Mouse (Mus musculus) layer of hippocampus, adult 2 months (tissue): ENCODE measurements at regions not wholly inside any gene's neighbourhood (a gene's known extent, or its start where the extent isn't known, plus 50 kb on each side); places are given as distances from the start of the nearest gene placed in this dataset.

Experiments used
- DNase-seq, 2 experiments: peaks; one replicate each; pipeline ENCODE4 v3.0.0; 2022; ENCODE audit warnings: low spot score in 2 of 2
- H3K27ac ChIP-seq: fragments of 200-600 bp; 2 replicates; pipeline ENCODE4 v1.8.1; 2022
- H3K4me3 ChIP-seq: fragments of 200-600 bp; 2 replicates; pipeline ENCODE4 v1.8.1; 2022; ENCODE audit warnings: mild to moderate bottlenecking
- CTCF ChIP-seq: fragments of 200-600 bp; conservative IDR thresholded peaks from 2 replicates; pipeline ENCODE4 v1.8.1; 2022; ENCODE audit warnings: antibody characterized with exemption, mild to moderate bottlenecking, moderate library complexity

- Histone ChIP-seq H3K27ac (no peak overlapping the region; the same call in 1 of the 2 replicates), H3K4me3 (no peak overlapping the region)
- no peak for DNase-seq
- no peak for TF ChIP-seq CTCF
These were observed 165.3 kb downstream of the Npr3 start for GRCm38 (mm10) chr15:11741598-11742345.

- Histone ChIP-seq H3K27ac (0 out of 2 replicates have a peak overlapping the region, but pooled peaks have one; percentile 11), H3K4me3 (no peak overlapping the region)
- DNase-seq, result no peak
- no peak for TF ChIP-seq CTCF
These were observed 169.6 kb downstream of the Npr3 start for GRCm38 (mm10) chr15:11737436-11738000.

GRCm38 (mm10) chr15:11734639-11735265 lies 172.3 kb downstream of the Npr3 start:
- no peak overlapping the region for H3K27ac ChIP-seq
- TF ChIP-seq CTCF, result no peak
- no peak for DNase-seq
- no peak overlapping the region for H3K4me3 ChIP-seq

GRCm38 (mm10) chr15:11729381-11729780 lies 177.7 kb downstream of the Npr3 start:
- peak overlapping the region; percentile 57 for H3K27ac ChIP-seq
- TF ChIP-seq CTCF, result no peak
- peak in 1 of 2 experiments; percentile 49 for DNase-seq
- no peak overlapping the region for H3K4me3 ChIP-seq

- no peak for TF ChIP-seq CTCF
- no peak for DNase-seq
- Histone ChIP-seq H3K4me3 (no peak overlapping the region), H3K27ac (no peak overlapping the region)
These were observed 181.2 kb downstream of the Npr3 start for GRCm38 (mm10) chr15:11725620-11726530.

- DNase-seq, result no peak
- no peak for TF ChIP-seq CTCF
These were observed 186.4 kb downstream of the Npr3 start for GRCm38 (mm10) chr15:11720645-11721044.

GRCm38 (mm10) chr15:11716168-11716842 lies 190.8 kb downstream of the Npr3 start:
- no peak for TF ChIP-seq CTCF
- Histone ChIP-seq H3K27ac (no peak overlapping the region), H3K4me3 (no peak overlapping the region)
- no peak for DNase-seq

More at GRCm38 (mm10) chr15:11720645-11721044, 186.4 kb downstream of the Npr3 start:
- H3K27ac ChIP-seq, result no peak overlapping the region
- no peak overlapping the region for H3K4me3 ChIP-seq

GRCm38 (mm10) chr15:11712481-11713274 lies 194.4 kb downstream of the Npr3 start:
- Histone ChIP-seq H3K4me3 (no peak overlapping the region), H3K27ac (no peak overlapping the region)
- no peak for DNase-seq
- TF ChIP-seq CTCF, result no peak

- peak; percentile 25 to 48 for DNase-seq
- no peak for TF ChIP-seq CTCF
- Histone ChIP-seq H3K4me3 (no peak overlapping the region), H3K27ac (no peak overlapping the region)
These were observed 205.8 kb downstream of the Npr3 start for GRCm38 (mm10) chr15:11701246-11701645.

GRCm38 (mm10) chr15:11699929-11700328 lies 207.2 kb downstream of the Npr3 start:
- DNase-seq, result no peak
- Histone ChIP-seq H3K4me3 (no peak overlapping the region), H3K27ac (no peak overlapping the region)
- no peak for TF ChIP-seq CTCF

- Histone ChIP-seq H3K4me3 (no peak overlapping the region), H3K27ac (no peak overlapping the region)
- no peak for TF ChIP-seq CTCF
- no peak for DNase-seq
These were observed 210.0 kb downstream of the Npr3 start for GRCm38 (mm10) chr15:11697060-11697459.
